Mouse (Mus musculus): Measurements from ENCODE around the gene Fibcd1. TPM values are rescaled to one million over a fixed set of nuclear protein-coding genes. Genes with fewer than 3 reads are reported as not detected.
A peak's percentile ranks its signal among the peaks of the same experiment; 100 is the strongest.

Fibcd1 gene
- polyA plus RNA-seq, 1 experiment, result 0.06 TPM

- 79% methylated on average over 1 of the region's 1 CpGs for WGBS
- Histone ChIP-seq H3K4me1 (ENCODE audit: control insufficient read depth, insufficient read depth, low read length) (no peaks in the 10 kb centered on the region), H3K4me3 (replicated peaks; ENCODE audit: extremely low read depth, low read depth, low read length) (no peak overlapping the region)
- TF ChIP-seq CTCF (IDR thresholded peaks at IDR 0.05; ENCODE audit: insufficient read depth, low read length) (no peak), POLR2A (IDR thresholded peaks at IDR 0.05; ENCODE audit: borderline replicate concordance, extremely low read depth, low read depth, low read length) (no peak)
- DNase-seq, result no peak
Measured at GRCm38 (mm10) chr2:31863766-31864165, 18.0 kb upstream of the Fibcd1 start.

- DNase-seq, result no peak
- Histone ChIP-seq H3K4me1 (ENCODE audit: control insufficient read depth, insufficient read depth, low read length) (no peaks in the 10 kb centered on the region), H3K4me3 (replicated peaks; ENCODE audit: extremely low read depth, low read depth, low read length) (no peak overlapping the region)
- 38% methylated on average over 1 of the region's 1 CpGs for WGBS
- TF ChIP-seq CTCF (IDR thresholded peaks at IDR 0.05; ENCODE audit: insufficient read depth, low read length) (no peak), POLR2A (IDR thresholded peaks at IDR 0.05; ENCODE audit: borderline replicate concordance, extremely low read depth, low read depth, low read length) (no peak)
Measured at GRCm38 (mm10) chr2:31862919-31863318, 17.1 kb upstream of the Fibcd1 start.

GRCm38 (mm10) chr2:31858500-31858899 is 12.7 kb upstream of the Fibcd1 start:
- no peak for TF ChIP-seq POLR2A (IDR thresholded peaks at IDR 0.05; ENCODE audit: borderline replicate concordance, extremely low read depth, low read depth, low read length)
- no peak for TF ChIP-seq CTCF (IDR thresholded peaks at IDR 0.05; ENCODE audit: insufficient read depth, low read length)
- Histone ChIP-seq H3K4me3 (replicated peaks; ENCODE audit: extremely low read depth, low read depth, low read length) (no peak overlapping the region), H3K4me1 (ENCODE audit: control insufficient read depth, insufficient read depth, low read length) (no peaks in the 10 kb centered on the region)
- no peak for DNase-seq
- WGBS, result 42% methylated on average over 12 of the region's 12 CpGs

GRCm38 (mm10) chr2:31857180-31857579 is 11.4 kb upstream of the Fibcd1 start:
- TF ChIP-seq CTCF (IDR thresholded peaks at IDR 0.05; ENCODE audit: insufficient read depth, low read length) (no peak), POLR2A (IDR thresholded peaks at IDR 0.05; ENCODE audit: borderline replicate concordance, extremely low read depth, low read depth, low read length) (no peak)
- Histone ChIP-seq H3K4me3 (replicated peaks; ENCODE audit: extremely low read depth, low read depth, low read length) (no peak overlapping the region), H3K4me1 (ENCODE audit: control insufficient read depth, insufficient read depth, low read length) (no peaks in the 10 kb centered on the region)
- no peak for DNase-seq
- WGBS, result 44% methylated on average over 6 of the region's 6 CpGs

GRCm38 (mm10) chr2:31855991-31856390 is 10.2 kb upstream of the Fibcd1 start:
- no peak for TF ChIP-seq CTCF (IDR thresholded peaks at IDR 0.05; ENCODE audit: insufficient read depth, low read length)
- no peak for TF ChIP-seq POLR2A (IDR thresholded peaks at IDR 0.05; ENCODE audit: borderline replicate concordance, extremely low read depth, low read depth, low read length)
- WGBS, result 78% methylated on average over 8 of the region's 8 CpGs
- DNase-seq, result no peak
- Histone ChIP-seq H3K4me1 (ENCODE audit: control insufficient read depth, insufficient read depth, low read length) (no peaks in the 10 kb centered on the region), H3K4me3 (replicated peaks; ENCODE audit: extremely low read depth, low read depth, low read length) (no peak overlapping the region)

GRCm38 (mm10) chr2:31850141-31850540 is 4.3 kb upstream of the Fibcd1 start:
- Histone ChIP-seq H3K4me3 (replicated peaks; ENCODE audit: extremely low read depth, low read depth, low read length) (no peak overlapping the region), H3K4me1 (ENCODE audit: control insufficient read depth, insufficient read depth, low read length) (0 out of 2 replicates have a peak, but pooled peaks cover 6% of the 10 kb centered on the region)
- TF ChIP-seq POLR2A (IDR thresholded peaks at IDR 0.05; ENCODE audit: borderline replicate concordance, extremely low read depth, low read depth, low read length), result no peak
- TF ChIP-seq CTCF (IDR thresholded peaks at IDR 0.05; ENCODE audit: insufficient read depth, low read length), result no peak
- 39% methylated on average over 12 of the region's 12 CpGs for WGBS
- no peak for DNase-seq

GRCm38 (mm10) chr2:31847908-31848307 is 2.1 kb upstream of the Fibcd1 start:
- Histone ChIP-seq H3K4me3 (replicated peaks; ENCODE audit: extremely low read depth, low read depth, low read length) (no peak overlapping the region), H3K4me1 (ENCODE audit: control insufficient read depth, insufficient read depth, low read length) (0 out of 2 replicates have a peak, but pooled peaks cover 6% of the 10 kb centered on the region)
- peak; percentile 17 for DNase-seq
- TF ChIP-seq CTCF (IDR thresholded peaks at IDR 0.05; ENCODE audit: insufficient read depth, low read length) (peak; percentile 48), POLR2A (IDR thresholded peaks at IDR 0.05; ENCODE audit: borderline replicate concordance, extremely low read depth, low read depth, low read length) (no peak)
- WGBS, result 21% methylated on average over 6 of the region's 6 CpGs

GRCm38 (mm10) chr2:31846692-31847660 is 1.2 kb upstream of the Fibcd1 start:
- 6% methylated on average over 35 of the region's 35 CpGs for WGBS
- Histone ChIP-seq H3K4me1 (ENCODE audit: control insufficient read depth, insufficient read depth, low read length) (0 out of 2 replicates have a peak, but pooled peaks cover 6% of the 10 kb centered on the region), H3K4me3 (replicated peaks; ENCODE audit: extremely low read depth, low read depth, low read length) (no peak overlapping the region)
- TF ChIP-seq CTCF (IDR thresholded peaks at IDR 0.05; ENCODE audit: insufficient read depth, low read length) (no peak), POLR2A (IDR thresholded peaks at IDR 0.05; ENCODE audit: borderline replicate concordance, extremely low read depth, low read depth, low read length) (no peak)
- DNase-seq, result no peak

GRCm38 (mm10) chr2:31845512-31845895 is 301 bp downstream of the Fibcd1 start:
- 4% methylated on average over 26 of the region's 26 CpGs for WGBS
- no peak for TF ChIP-seq POLR2A (IDR thresholded peaks at IDR 0.05; ENCODE audit: borderline replicate concordance, extremely low read depth, low read depth, low read length)
- TF ChIP-seq CTCF (IDR thresholded peaks at IDR 0.05; ENCODE audit: insufficient read depth, low read length), result no peak
- DNase-seq, result no peak
- 0 out of 2 replicates have a peak, but pooled peaks cover 6% of the 10 kb centered on the region for H3K4me1 ChIP-seq (ENCODE audit: control insufficient read depth, insufficient read depth, low read length)
- no peak overlapping the region for H3K4me3 ChIP-seq (replicated peaks; ENCODE audit: extremely low read depth, low read depth, low read length)

Data from lung, adult 2 months (tissue).